Mouse (Mus musculus) lung, postnatal 25 days (tissue): ENCODE results near the gene Tmem82.

Experiments used
- DNase-seq: peaks from one replicate; pipeline ENCODE4 v3.0.0; 2022; ENCODE audit warnings: low spot score

Tmem82 gene

DNA sequence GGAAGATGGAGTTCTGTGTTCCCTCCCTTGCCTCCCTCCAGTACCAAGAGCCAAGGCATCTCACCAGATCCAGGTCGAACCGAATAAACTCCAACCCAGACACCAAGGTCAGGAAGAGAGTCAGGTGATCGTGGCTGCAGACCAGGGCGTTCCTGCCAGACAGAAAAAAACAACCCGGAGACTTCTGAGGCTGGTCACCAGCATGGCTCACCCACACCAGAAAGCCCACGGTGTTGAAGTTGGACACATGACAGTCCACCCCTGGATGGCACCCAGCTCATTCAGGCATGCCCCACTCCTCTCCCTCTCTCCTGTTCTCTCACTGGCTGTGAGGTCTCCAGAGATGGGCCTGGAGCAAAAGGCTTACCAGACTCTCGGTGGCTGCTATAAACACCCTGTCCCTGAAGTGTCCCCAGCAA lies 22.9 kb upstream of the Tmem82 start:
- DNase-seq = no peak

GRCm38 (mm10) chr4:141639474-141639873 lies 21.0 kb upstream of the Tmem82 start:
- no peak for DNase-seq

DNA sequence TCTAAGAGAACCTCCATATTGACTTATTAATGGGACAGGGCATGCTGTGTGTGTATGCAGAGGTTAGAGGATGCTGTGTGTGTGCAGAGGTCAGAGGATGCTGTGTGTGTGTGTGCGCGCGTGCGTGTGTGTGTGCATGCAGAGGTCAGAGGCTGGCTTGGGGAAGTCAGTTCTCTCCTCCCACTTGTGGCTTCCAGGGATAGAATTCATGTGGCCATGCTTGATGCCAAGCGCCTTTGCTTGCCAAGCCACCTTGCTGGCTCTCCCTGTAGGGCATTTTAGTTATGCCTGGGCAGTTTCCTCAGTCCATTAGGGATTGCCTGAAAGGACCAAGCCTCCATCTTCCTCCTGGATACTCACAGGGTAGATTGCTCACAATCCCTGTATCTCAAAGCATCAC lies 18.3 kb upstream of the Tmem82 start:
- no peak for DNase-seq

GRCm38 (mm10) chr4:141635991-141636390 lies 17.6 kb upstream of the Tmem82 start:
- no peak for DNase-seq

GRCm38 (mm10) chr4:141632111-141632873 lies 13.9 kb upstream of the Tmem82 start:
- peak; percentile 49 for DNase-seq

- DNase-seq = no peak
Observed at GRCm38 (mm10) chr4:141631250-141631649, 12.8 kb upstream of the Tmem82 start.

GRCm38 (mm10) chr4:141630021-141630420 lies 11.6 kb upstream of the Tmem82 start:
- DNase-seq = no peak

GRCm38 (mm10) chr4:141628661-141629060 lies 10.2 kb upstream of the Tmem82 start:
- DNase-seq = no peak

GRCm38 (mm10) chr4:141627502-141627901 lies 9.1 kb upstream of the Tmem82 start:
- no peak for DNase-seq

DNA sequence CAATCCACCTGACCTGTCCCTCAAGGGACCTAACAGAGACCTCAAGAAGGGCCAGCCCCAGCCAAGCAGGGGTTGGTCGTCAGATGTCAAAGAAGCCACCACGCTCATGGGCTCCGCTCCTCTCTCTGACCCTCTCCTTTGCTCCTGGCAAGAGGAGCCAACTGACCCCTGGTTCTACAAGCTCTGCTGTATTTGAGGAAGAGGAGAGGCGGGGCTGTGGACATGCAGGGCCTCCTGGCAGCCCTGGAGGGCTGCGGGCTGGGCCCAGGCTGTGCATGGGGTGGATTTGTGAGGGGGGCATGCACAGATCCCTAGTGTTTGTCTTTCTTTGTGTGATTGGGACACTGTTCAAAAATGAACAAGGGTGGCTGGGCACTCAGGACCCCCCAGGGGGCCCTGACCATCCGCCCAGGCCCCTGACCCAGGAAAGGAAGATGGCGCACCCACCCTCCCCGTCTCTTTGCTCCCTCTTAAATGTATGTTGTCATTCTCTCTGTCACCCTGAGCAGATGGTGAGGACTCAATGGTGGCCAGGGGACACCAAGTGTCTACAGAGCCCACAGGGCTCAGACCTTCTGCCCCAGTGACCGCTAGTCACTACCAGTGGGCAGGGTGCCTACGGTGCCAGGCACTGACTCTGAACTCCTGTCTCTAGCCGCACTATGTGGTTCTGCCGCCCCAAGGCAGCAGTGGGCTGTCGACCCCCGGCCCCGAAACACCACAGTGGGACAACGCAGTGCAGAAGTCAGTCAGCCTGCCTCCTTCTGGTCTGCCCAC lies 7.5 kb upstream of the Tmem82 start:
- no peak for DNase-seq

- DNase-seq = peak; percentile 45
Observed at GRCm38 (mm10) chr4:141624983-141625773, 6.7 kb upstream of the Tmem82 start.

DNA sequence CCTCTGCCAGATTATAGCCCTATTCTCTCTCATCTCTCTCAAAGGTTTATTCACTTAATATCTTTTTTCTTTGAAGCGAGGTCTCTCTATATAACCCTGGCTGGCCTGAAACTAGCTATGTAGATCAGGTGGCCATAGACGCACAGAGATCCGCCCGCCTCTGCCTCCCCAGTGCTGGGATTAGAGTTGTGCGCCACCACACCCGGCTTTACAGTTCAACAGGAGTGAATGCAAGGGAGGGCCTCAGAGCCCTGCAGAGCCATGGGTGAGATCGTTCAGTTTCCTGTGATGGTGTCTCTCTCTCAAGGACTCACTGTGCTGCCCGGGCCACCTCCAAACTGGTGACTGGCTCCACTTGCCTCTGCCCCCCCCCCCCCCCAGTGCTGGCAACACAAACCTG lies 5.7 kb upstream of the Tmem82 start:
- DNase-seq = no peak

GRCm38 (mm10) chr4:141623666-141624065 lies 5.2 kb upstream of the Tmem82 start, which contains the start of gene Slc25a34:
Gene Slc25a34 (minus strand): TSS chr4:141623821.
- peak; percentile 74 for DNase-seq

- no peak for DNase-seq
Observed at GRCm38 (mm10) chr4:141623037-141623436, 4.6 kb upstream of the Tmem82 start.

GRCm38 (mm10) chr4:141622580-141622979 lies 4.1 kb upstream of the Tmem82 start:
- DNase-seq = no peak

GRCm38 (mm10) chr4:141622091-141622490 lies 3.7 kb upstream of the Tmem82 start:
- no peak for DNase-seq

DNA sequence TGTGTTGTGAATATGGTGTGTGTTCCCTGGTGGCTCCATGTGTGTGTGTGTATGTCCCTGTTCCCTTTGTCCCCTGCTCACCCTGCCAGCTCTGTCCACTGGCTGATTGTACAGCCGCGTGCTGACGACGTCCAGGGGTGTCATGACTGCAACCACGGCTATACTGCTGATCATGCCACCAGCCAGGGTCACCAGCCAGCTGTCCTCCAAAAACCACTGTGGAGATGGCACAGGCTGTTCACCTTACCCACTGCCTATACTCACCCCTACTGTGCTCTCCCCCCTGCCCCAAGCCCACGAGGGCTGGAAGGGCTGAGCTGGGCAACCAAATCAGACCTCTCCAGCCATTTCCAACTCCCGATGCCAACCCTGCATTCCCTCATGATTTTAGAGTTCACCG lies 2.9 kb upstream of the Tmem82 start:
- no peak for DNase-seq

GRCm38 (mm10) chr4:141619299-141619883 lies 958 bp upstream of the Tmem82 start:
- no peak for DNase-seq

DNA sequence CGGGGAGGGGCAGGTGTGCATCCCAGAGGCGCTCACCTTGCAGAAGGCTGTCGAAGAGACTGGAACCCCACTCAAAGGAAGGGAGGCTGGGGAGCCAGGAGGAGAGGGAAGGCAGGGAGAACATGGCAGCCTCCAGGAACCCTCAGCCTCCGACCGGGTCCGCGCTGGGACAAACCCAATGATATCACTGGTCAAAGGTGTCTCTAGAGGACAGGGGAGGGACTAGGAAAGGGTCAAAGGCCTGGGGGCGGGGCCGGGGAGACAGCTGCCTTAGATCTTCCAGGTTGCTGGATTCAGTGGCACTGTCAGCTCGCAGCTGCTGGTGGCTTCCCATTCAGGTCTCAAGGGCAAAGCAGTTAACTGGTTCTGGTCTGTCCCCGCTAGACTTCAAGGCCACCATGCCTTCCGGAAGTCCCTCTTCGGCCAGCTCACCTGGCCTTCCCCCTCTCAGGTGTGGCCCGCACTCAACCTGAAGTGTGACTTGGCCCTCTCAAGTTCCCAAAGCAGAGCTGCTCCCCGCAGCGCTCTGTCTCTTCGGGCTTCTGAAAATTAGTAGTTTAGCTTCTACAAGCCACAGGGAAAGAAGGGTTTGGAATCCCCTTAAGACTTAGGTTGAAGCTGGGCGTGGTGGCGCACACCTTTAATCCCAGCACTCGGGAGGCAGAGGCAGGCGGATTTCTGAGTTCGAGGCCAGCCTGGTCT lies 419 bp downstream of the Tmem82 start:
- peak; percentile 29 for DNase-seq

DNA sequence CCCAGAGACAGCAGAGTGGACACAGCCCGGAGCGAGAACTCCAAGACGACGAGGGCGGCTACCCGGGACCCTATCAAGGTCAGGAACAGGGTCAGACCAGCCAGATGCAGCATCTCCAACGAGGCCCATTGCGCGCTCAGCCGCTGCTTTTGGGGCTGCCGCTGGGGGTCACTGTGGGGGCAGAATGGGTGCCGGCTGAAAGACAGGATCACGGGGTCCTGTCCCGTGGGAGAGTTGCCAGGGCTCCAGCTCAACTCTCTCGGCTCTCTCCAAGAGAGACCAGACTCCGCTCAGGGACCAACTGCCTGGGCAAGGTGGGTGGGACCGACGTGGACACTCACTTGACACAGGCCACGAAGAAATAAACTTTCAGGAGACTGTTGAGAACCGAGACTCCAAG lies 1.1 kb downstream of the Tmem82 start:
- peak; percentile 69 for DNase-seq

- no peak for DNase-seq
Observed at GRCm38 (mm10) chr4:141616811-141617210, 1.6 kb downstream of the Tmem82 start.
